Mouse (Mus musculus) forebrain, embryonic 12.5 days (tissue): ENCODE data around the gene Vmn1r139. TPM values are rescaled to one million over a fixed set of nuclear protein-coding genes. Genes with fewer than 3 reads are reported as not detected.
"Not testable (repeated sequence)": the region's sequence is repeated elsewhere in the genome, so short reads cannot be mapped to it uniquely, and the experiment has no call there.

ENCODE experiments used
- ATAC-seq: fragments of 200-750 bp; cut with Nextera tagmentation; 2 replicates; pipeline ENCODE4 v1.8.0; 2017; ENCODE audit warnings: moderate TSS enrichment; ENCODE audit not compliant: low FRiP score
- H3K27ac ChIP-seq: fragments of 300-500 bp; sonication (generic); 2 replicates; pipeline ENCODE4 v1.5.1; 2016; ENCODE audit warnings: mild to moderate bottlenecking
- H3K27me3 ChIP-seq: fragments of 300-500 bp; sonication (generic); 2 replicates; pipeline ENCODE4 v1.6.1; 2016; ENCODE audit warnings: mild to moderate bottlenecking
- H3K36me3 ChIP-seq: fragments of 300-500 bp; sonication (generic); replicated peaks from 2 replicates; pipeline ENCODE4 v1.6.1; 2016; ENCODE audit warnings: mild to moderate bottlenecking
- H3K4me1 ChIP-seq: fragments of 300-500 bp; sonication (generic); 2 replicates; pipeline ENCODE4 v1.6.1; 2016
- H3K4me2 ChIP-seq: fragments of 300-500 bp; sonication (generic); 2 replicates; pipeline ENCODE4 v1.6.1; 2016; ENCODE audit warnings: mild to moderate bottlenecking, moderate library complexity
- H3K4me3 ChIP-seq: fragments of 300-500 bp; sonication (generic); replicated peaks from 2 replicates; pipeline ENCODE4 v1.5.1; 2016; ENCODE audit warnings: mild to moderate bottlenecking
- H3K9ac ChIP-seq: fragments of 300-500 bp; sonication (generic); 2 replicates; pipeline ENCODE4 v1.6.1; 2016; ENCODE audit warnings: mild to moderate bottlenecking
- H3K9me3 ChIP-seq: fragments of 300-500 bp; sonication (generic); 2 replicates; pipeline ENCODE4 v1.6.1; 2016
- WGBS: fragments of 180-500 bp; shearing (Covaris S2); methylation state at CpG from one replicate; pipeline ENCODE4 v1.1.7; 2016; 5-methylcytosine and 5-hydroxymethylcytosine counted together
- polyA plus RNA-seq: library from polyadenylated mRNA; unstranded; fragments of >200 nt; fragmentation: Nextera tagmentation; extraction: Ambion mirVana; gene quantifications from 2 replicates; pipeline ENCODE4 v1.2.1, GENCODE M21; 2016

The Vmn1r139 gene
- polyA plus RNA-seq, result not detected in 2 replicates

GRCm38 (mm10) chr7:22068757-22069156 is at the start of gene Vmn1r139:
TSS of gene Vmn1r139 (plus strand) at chr7:22069057.
- no CpG with 5 or more reads among the region's 7 CpGs for WGBS
- H3K9ac ChIP-seq, H3K36me3 ChIP-seq, H3K4me2 ChIP-seq, H3K4me3 ChIP-seq, H3K4me1 ChIP-seq, H3K27ac ChIP-seq, H3K9me3 ChIP-seq, ATAC-seq, H3K27me3 ChIP-seq: not testable (repeated sequence)

GRCm38 (mm10) chr7:22028797-22029196 is 40.1 kb upstream of the Vmn1r139 start, which contains the start of gene Vmn1r138:
TSS of gene Vmn1r138 (minus strand) at chr7:22028897.
- not testable (repeated sequence) for ATAC-seq, H3K36me3 ChIP-seq, H3K27me3 ChIP-seq, H3K4me1 ChIP-seq, H3K27ac ChIP-seq, H3K4me2 ChIP-seq, H3K4me3 ChIP-seq, H3K9me3 ChIP-seq, H3K9ac ChIP-seq
- no CpG with 5 or more reads among the region's 2 CpGs for WGBS

DNA sequence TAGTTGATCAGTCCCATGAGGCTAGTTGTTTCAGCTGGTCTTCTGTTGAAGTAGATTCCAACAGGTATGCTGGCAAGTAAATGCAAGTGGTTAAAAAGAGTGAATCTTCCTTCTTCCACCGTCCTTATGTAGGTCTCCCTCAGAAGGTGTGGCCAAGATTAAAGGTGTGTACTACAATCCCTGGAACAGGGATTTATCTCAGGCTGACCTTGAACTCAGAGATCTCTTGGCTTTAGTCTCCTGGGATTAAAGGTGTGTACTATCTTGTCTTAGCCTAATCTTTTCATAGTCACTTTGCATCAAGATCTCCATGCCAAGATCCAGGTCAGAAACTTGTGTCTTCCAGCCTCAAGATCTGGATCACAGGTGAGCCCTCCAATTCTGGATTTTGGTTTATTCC is 12.7 kb upstream of the Vmn1r139 start, which contains the start of gene Gm6176:
Gene Gm6176 (minus strand): TSS at position 101 of the 400 bp plus-strand sequence.
- not testable (repeated sequence) for H3K27ac ChIP-seq, H3K4me3 ChIP-seq, H3K9ac ChIP-seq, H3K4me2 ChIP-seq, H3K27me3 ChIP-seq, H3K36me3 ChIP-seq, H3K4me1 ChIP-seq, ATAC-seq, H3K9me3 ChIP-seq
- no CpG with 5 or more reads among the region's 1 CpGs for WGBS

DNA sequence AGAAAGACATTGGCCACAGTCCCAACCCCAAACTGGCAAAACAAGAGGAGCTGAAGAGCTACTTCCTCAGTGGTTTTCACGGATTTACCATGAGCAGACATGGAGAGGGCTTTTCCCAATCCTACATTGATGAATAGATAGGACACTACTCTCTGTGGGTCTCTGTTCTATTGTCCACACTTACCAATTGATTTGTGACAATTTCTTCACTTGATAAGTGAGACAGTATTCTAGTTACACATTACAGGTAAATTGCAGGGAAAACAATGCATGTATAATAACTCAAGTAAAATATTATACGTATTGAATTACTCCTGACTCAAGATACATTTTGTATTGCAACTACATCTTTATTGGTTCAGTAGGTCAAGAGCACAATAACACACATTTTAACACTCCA is 49.3 kb downstream of the Vmn1r139 start, which contains the start of gene Gm16451:
Gene Gm16451 (minus strand): TSS at position 101 of the 400 bp plus-strand sequence.
- not testable (repeated sequence) for H3K9me3 ChIP-seq, H3K27ac ChIP-seq, H3K4me2 ChIP-seq, H3K9ac ChIP-seq, H3K4me1 ChIP-seq, ATAC-seq, H3K4me3 ChIP-seq, H3K27me3 ChIP-seq, H3K36me3 ChIP-seq
- WGBS, result no CpG with 5 or more reads among the region's 2 CpGs

DNA sequence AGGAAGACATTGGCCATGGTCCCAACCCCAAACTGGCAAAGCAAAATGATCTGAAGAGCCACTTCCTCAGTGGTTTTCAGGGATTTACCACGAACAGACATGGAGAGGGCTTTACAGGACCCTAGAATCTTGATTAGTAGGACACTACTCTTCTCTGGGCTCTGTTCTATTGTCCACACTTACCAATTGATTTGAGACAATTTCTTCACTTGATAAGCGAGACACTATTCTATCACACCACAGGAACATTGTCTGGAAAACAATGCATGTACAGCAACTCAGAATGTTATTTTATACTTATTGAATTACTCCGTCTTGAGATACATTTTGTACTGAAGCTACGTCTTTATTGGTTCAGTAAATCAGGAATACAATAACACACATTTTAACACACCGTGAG is 65.8 kb downstream of the Vmn1r139 start, which contains the start of gene Gm10666:
Gene Gm10666 (minus strand): TSS at position 101 of the 400 bp plus-strand sequence.
- H3K27ac ChIP-seq, H3K4me1 ChIP-seq, H3K36me3 ChIP-seq, H3K27me3 ChIP-seq, H3K4me3 ChIP-seq, H3K9ac ChIP-seq, H3K4me2 ChIP-seq, H3K9me3 ChIP-seq, ATAC-seq: not testable (repeated sequence)
- WGBS, result no CpG with 5 or more reads among the region's 5 CpGs

Other genes with a start within 250 kb of the Vmn1r139 start
- not detected in 2 replicates for gene Vmn1r135, start 236.7 kb upstream of the Vmn1r139 start, polyA plus RNA-seq
- gene Gm5725, start 224.8 kb upstream of the Vmn1r139 start, polyA plus RNA-seq, result not detected in 2 replicates
- not detected in 2 replicates for gene Gm5891, start 147.8 kb upstream of the Vmn1r139 start, polyA plus RNA-seq
- gene Vmn1r137, start 74.5 kb upstream of the Vmn1r139 start, polyA plus RNA-seq, result not detected in 2 replicates
- gene Vmn1r138, start 40.2 kb upstream of the Vmn1r139 start, polyA plus RNA-seq, result not detected in 2 replicates
- gene Gm6176, start 12.8 kb upstream of the Vmn1r139 start, polyA plus RNA-seq, result not detected in 2 replicates
- not detected in 2 replicates for gene Gm16451, start 49.2 kb downstream of the Vmn1r139 start, polyA plus RNA-seq
- not detected in 2 replicates for gene Gm10666, start 65.7 kb downstream of the Vmn1r139 start, polyA plus RNA-seq
- gene Vmn1r142, start 95.0 kb downstream of the Vmn1r139 start, polyA plus RNA-seq, result not detected in 2 replicates
- not detected in 2 replicates for gene Vmn1r143, start 120.3 kb downstream of the Vmn1r139 start, polyA plus RNA-seq
- not detected in 2 replicates for gene Gm8653, start 132.2 kb downstream of the Vmn1r139 start, polyA plus RNA-seq
- gene Gm8453, start 160.4 kb downstream of the Vmn1r139 start, polyA plus RNA-seq, result not detected in 2 replicates